Mouse (Mus musculus): ENCODE measurements around the gene Rmi2.

Gene Rmi2

DNA sequence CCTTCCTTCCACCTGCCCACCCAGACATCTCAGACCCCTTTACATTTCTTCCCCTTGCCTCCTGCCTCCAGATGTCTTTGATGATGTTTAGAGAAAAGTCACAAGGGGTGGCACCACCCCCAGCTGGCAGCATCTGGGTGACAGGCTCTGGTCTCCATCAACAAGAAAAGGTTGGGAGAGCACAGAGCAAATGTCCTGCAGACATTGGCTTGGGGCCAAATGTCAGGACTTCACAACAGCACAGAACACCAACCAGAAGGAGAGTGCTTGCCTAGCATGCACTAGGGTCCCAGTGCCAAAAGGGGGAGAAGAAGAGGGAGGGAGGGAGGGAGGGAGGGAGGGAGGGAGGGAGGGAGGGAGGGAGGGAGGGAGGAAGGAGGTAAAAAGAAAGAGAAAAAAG, 85.0 kb downstream of the Rmi2 start:
- no peak for DNase-seq (ENCODE audit: low read depth, low spot score)

DNA sequence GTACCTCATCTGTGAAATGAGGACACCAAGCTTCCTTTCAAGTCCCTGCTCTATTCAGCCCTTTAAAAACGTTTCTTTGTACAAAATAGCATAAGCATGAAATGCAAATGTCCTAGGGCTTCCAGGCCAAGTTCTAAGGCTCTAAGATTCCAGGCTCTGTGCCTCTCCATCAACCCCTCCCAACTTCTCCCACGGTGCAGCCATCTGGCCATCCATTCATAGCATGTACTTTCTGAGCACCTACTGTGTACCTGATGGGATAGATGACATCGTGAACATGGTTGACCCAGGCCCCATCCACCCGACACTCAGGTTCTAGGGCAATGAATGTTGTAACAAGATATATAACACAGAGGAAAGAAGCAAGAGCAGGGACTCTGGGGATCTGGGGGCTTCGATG, 88.7 kb downstream of the Rmi2 start:
- no peak for DNase-seq (ENCODE audit: low read depth, low spot score)

DNA sequence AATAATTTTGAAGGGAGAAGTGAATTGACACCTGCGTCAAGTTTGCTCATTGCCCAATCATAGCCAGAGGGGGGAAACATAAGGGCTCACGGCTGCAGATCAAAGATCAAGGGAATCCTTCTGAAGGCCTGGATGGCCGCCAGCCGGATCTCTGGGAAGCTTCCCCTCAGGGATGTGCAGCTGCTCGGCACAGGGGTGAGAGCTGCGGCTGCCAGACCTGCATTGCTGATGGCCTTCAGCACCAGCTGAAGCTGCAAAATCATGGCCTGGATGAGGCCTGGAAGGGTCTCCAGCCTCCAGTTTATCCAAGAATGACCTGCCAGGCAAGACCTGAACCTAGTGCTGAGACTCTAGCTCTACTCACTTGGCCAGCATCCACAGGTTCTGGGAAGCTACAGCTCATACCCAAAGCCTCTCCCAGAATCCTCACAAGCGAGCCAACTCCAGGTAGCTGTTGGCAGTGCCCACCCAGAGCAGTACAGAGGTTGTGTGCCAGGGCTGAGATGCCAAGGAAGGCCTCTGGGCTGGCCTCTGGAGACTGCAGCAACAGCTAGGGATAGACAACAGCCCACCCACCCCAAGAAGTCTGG, 90.8 kb downstream of the Rmi2 start:
- no peak for DNase-seq (ENCODE audit: low read depth, low spot score)

DNA sequence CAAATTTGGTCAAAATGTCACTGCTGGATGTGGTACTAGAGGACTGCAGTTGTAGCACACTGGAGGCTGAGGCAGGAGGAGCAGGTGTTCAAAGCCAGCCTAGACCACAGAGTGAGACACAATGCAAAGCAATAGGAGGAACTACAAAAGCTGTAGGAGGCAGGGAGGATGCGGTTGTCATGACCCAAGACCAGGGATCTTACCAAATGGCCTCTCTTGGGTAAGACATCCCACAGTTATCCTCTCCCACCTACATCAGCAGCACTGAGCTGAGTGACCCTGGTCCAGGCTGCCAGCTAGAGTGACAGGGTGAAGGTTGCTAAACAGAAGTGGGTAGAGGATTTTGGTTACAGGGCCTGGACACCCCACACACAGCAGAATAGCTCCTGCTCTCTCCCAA, 92.2 kb downstream of the Rmi2 start:
- DNase-seq (ENCODE audit: low read depth, low spot score), result no peak

DNA sequence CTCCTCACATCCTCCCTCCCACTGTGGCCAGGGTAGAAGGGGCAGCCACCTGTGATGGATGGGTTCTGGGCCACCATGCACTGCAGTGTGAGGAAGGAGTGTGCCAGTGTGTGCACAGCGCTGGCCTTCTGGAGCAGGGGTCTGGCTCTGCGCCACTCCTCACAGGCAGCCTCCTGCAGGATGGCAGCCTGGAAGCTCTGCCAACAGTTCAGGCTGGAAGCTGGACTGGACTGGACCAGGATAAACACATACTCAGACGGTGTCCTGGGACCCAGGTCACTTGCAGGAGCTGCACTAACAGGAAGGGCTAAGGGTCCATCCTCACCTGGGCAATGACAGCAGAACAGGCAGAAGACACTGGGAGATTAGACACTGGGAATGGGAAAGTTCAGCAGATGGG, 98.5 kb downstream of the Rmi2 start:
- DNase-seq (ENCODE audit: low read depth, low spot score), result no peak

DNA sequence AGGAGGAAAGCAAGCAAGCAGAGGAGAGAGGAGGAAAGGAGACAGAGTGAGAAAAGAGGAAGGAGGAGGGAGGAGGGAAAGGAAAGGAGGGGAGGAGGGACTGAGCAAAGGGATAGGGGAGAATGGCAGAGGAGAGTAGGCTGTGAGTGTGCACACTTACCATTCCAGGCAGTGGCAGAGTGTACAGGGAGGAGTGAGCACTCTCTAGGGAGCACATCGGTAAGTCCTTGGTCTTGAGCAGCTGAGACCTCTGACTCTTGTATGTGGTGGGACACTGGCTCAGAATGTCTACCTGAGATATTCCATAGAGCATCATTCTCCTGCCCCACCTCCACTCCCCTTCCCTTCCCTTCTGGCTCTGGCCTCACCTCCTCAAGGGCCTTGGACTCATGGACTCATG, 99.2 kb downstream of the Rmi2 start:
- no peak for DNase-seq (ENCODE audit: low read depth, low spot score)

DNA sequence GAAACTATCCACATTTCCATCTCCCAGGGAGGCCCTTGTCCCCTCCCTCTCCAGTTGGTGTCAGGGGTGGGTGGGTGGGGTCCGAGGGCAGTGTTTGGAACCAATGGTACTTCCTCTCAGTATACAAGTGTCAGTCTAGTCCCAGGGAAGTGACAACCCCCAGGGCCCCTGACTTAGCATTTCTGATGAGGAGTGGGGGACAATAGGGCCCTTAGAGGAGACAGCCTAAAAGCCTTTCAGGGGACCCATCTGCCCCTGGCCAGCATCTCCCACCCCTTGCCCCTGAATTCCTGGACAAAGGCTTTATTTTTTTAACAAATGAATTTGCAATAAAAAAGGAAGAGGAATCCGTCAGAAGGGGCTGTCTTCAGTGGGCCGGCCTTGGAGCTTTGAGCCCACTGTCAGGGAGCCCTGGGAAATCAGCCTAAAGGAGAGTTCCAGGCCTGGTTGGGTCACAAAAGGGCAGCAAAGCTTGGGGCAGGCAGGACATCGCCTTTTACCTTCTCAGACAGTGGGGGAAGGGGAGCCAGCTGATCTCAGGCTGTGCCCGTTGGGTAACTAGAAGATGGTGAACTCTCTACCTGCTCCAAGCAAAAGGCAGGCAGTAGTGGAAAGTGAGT, 102.0 kb downstream of the Rmi2 start:
- DNase-seq (ENCODE audit: low read depth, low spot score), result no peak

DNA sequence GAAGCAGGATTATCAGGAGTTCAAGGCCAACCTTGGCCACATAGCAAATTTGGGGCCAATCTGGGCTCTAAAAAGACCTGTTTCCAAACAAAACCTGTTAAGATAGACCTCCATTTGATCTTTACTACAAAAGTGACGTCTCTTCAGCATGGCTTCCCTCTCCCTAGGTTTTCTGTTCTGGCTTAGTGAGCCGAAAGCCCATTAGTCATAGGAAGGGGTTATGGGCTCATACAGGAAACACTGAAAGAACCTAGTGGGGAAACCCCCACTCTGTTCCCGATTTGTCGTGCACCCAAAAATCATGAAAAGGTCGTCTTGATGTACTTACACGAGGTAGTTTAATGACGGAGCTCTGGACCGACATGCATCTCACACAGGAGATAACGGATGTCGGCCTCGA, 102.6 kb downstream of the Rmi2 start:
- DNase-seq (ENCODE audit: low read depth, low spot score), result no peak

DNA sequence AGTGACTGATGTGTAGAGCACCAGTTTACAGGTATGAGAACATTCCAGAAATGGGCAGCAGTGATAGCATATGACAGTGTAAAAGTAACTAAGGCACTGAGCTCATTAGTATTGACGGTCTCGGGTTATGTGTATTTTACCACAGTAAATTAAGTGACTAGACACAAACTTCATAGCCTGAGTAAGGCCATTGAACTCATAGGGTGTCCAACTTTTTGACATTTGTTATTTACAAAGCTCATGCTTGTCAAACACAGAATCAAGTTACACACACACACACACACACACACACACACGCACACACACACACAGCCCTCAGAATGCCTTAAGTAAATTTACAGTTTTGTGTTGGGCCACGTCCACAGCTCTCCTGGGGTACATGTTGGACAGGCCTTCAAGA, 105.1 kb downstream of the Rmi2 start:
- no peak for DNase-seq (ENCODE audit: low read depth, low spot score)

DNA sequence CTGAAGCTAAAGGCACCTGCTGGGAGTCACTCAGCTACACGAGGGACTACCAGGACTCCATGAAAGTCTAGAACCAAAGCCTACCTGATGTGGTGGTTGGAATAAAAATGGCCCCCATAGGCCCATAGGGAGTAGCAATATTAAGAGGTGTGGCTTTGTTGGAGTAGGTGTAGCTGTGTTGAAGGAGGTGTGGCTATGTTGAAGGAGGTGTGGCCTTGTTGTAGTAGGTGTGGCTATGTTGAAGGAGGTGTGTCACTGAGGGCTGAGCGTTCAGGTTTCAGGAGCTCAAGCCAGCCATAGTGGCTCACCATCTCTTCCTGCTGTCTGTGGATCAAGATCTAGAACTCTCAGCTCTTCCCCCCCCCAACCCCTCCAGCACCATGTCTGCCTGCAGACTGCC, 105.8 kb downstream of the Rmi2 start:
- DNase-seq (ENCODE audit: low read depth, low spot score), result no peak
